Mouse (Mus musculus): ENCODE data around the gene Ero1lb. TPM values are rescaled to one million over a fixed set of nuclear protein-coding genes. Genes with fewer than 3 reads are reported as not detected.

Ero1lb gene
- 14.3 and 14.7 TPM in 2 replicates for polyA plus RNA-seq (2014; fragmentation: Nextera tagmentation; extraction: Ambion mirVana)

- peak; percentile 100 for DNase-seq (ENCODE audit: low spot score, missing footprints)
- Histone ChIP-seq H3K27me3 (ENCODE audit: control insufficient read depth, insufficient read depth, low read length) (peaks cover 6% of the 10 kb centered on the region), H3K4me3 (ENCODE audit: low read depth, low read length) (peak within 1 kb of the TSS; percentile 70), H3K4me1 (ENCODE audit: control insufficient read depth, insufficient read depth, low read length) (peaks cover 8% of the 10 kb centered on the region), H3K36me3 (ENCODE audit: control insufficient read depth, insufficient read depth, low read length) (no peaks in the 10 kb centered on the region), H3K4me2 (peak within 1 kb of the TSS; percentile 90), H3K9ac (ENCODE audit: low read length) (peak within 1 kb of the TSS; percentile 74), H3K9me3 (ENCODE audit: control insufficient read depth, low read length) (no peaks in the 10 kb centered on the region), H3K27ac (ENCODE audit: low read depth, low read length) (no peak within 1 kb of the TSS)
- ATAC-seq (ENCODE audit: low FRiP score), result peak; percentile 99
- under 1% methylated on average over 72 of the region's 73 CpGs for WGBS
Measured at GRCm38 (mm10) chr13:12565621-12566390, at the start of gene Ero1lb. Ero1lb (plus strand) TSS chr13:12565874.

- H3K27ac ChIP-seq (ENCODE audit: low read depth, low read length), result no peak overlapping the region
Measured at GRCm38 (mm10) chr13:12519371-12519770, 46.3 kb upstream of the Ero1lb start.

GRCm38 (mm10) chr13:12519955-12520584 lies 45.6 kb upstream of the Ero1lb start, which contains the start of gene Edaradd:
Edaradd (minus strand) TSS chr13:12520438.
- Histone ChIP-seq H3K36me3 (ENCODE audit: control insufficient read depth, insufficient read depth, low read length) (no peaks in the 10 kb centered on the region), H3K4me1 (ENCODE audit: control insufficient read depth, insufficient read depth, low read length) (peaks cover 2% of the 10 kb centered on the region; the same call in 1 of the 2 replicates), H3K9ac (ENCODE audit: low read length) (peak within 1 kb of the TSS; percentile 62), H3K9me3 (ENCODE audit: control insufficient read depth, low read length) (no peaks in the 10 kb centered on the region), H3K27me3 (ENCODE audit: control insufficient read depth, insufficient read depth, low read length) (peaks cover 8% of the 10 kb centered on the region), H3K4me2 (peak within 1 kb of the TSS; percentile 97), H3K4me3 (ENCODE audit: low read depth, low read length) (peak within 1 kb of the TSS; percentile 45), H3K27ac (ENCODE audit: low read depth, low read length) (peak within 1 kb of the TSS; percentile 25; the same call in 1 of the 2 replicates)
- DNase-seq (ENCODE audit: low spot score, missing footprints) (peak; percentile 97), ATAC-seq (ENCODE audit: low FRiP score) (peak; percentile 87)
- under 1% methylated on average over 35 of the region's 35 CpGs for WGBS

More at GRCm38 (mm10) chr13:12519371-12519770, 46.3 kb upstream of the Ero1lb start:
- Histone ChIP-seq H3K27me3 (ENCODE audit: control insufficient read depth, insufficient read depth, low read length) (peaks cover 8% of the 10 kb centered on the region), H3K9me3 (ENCODE audit: control insufficient read depth, low read length) (no peaks in the 10 kb centered on the region), H3K36me3 (ENCODE audit: control insufficient read depth, insufficient read depth, low read length) (no peaks in the 10 kb centered on the region), H3K4me3 (ENCODE audit: low read depth, low read length) (peak overlapping the region; percentile 45), H3K4me1 (ENCODE audit: control insufficient read depth, insufficient read depth, low read length) (peaks cover 2% of the 10 kb centered on the region; the same call in 1 of the 2 replicates), H3K4me2 (peak overlapping the region; percentile 97), H3K9ac (ENCODE audit: low read length) (peak overlapping the region; percentile 39; the same call in 1 of the 2 replicates)
- 4% methylated on average over 18 of the region's 18 CpGs for WGBS
- DNase-seq (ENCODE audit: low spot score, missing footprints), result peak; percentile 90
- ATAC-seq (ENCODE audit: low FRiP score), result peak; percentile 31; the same call in 1 of the 2 replicates

- Histone ChIP-seq H3K36me3 (ENCODE audit: control insufficient read depth, insufficient read depth, low read length) (no peaks in the 10 kb centered on the region), H3K4me2 (no peak overlapping the region), H3K9ac (ENCODE audit: low read length) (no peak overlapping the region), H3K4me3 (ENCODE audit: low read depth, low read length) (no peak overlapping the region), H3K4me1 (ENCODE audit: control insufficient read depth, insufficient read depth, low read length) (peaks cover 2% of the 10 kb centered on the region; the same call in 1 of the 2 replicates), H3K27me3 (ENCODE audit: control insufficient read depth, insufficient read depth, low read length) (peaks cover 8% of the 10 kb centered on the region), H3K9me3 (ENCODE audit: control insufficient read depth, low read length) (no peaks in the 10 kb centered on the region), H3K27ac (ENCODE audit: low read depth, low read length) (no peak overlapping the region)
- ATAC-seq (ENCODE audit: low FRiP score) (no peak), DNase-seq (ENCODE audit: low spot score, missing footprints) (no peak)
Measured at GRCm38 (mm10) chr13:12522346-12522745, 43.3 kb upstream of the Ero1lb start.

GRCm38 (mm10) chr13:12525678-12526077 lies 40.0 kb upstream of the Ero1lb start:
- H3K36me3 ChIP-seq (ENCODE audit: control insufficient read depth, insufficient read depth, low read length), result no peaks in the 10 kb centered on the region
- no peak overlapping the region for H3K9ac ChIP-seq (ENCODE audit: low read length)
- no peak overlapping the region for H3K4me2 ChIP-seq
- ATAC-seq (ENCODE audit: low FRiP score) (no peak), DNase-seq (ENCODE audit: low spot score, missing footprints) (no peak)
- 91% methylated on average over 4 of the region's 4 CpGs for WGBS
- H3K27ac ChIP-seq (ENCODE audit: low read depth, low read length), result no peak overlapping the region
- no peaks in the 10 kb centered on the region; the same call in 1 of the 2 replicates for H3K27me3 ChIP-seq (ENCODE audit: control insufficient read depth, insufficient read depth, low read length)
- H3K4me1 ChIP-seq (ENCODE audit: control insufficient read depth, insufficient read depth, low read length), result no peaks in the 10 kb centered on the region
- no peak overlapping the region for H3K4me3 ChIP-seq (ENCODE audit: low read depth, low read length)
- H3K9me3 ChIP-seq (ENCODE audit: control insufficient read depth, low read length), result no peaks in the 10 kb centered on the region

GRCm38 (mm10) chr13:12534628-12535027 lies 31.0 kb upstream of the Ero1lb start:
- ATAC-seq (ENCODE audit: low FRiP score) (no peak), DNase-seq (ENCODE audit: low spot score, missing footprints) (no peak)
- no peak overlapping the region for H3K4me2 ChIP-seq
- H3K27ac ChIP-seq (ENCODE audit: low read depth, low read length), result no peak overlapping the region
- H3K4me1 ChIP-seq (ENCODE audit: control insufficient read depth, insufficient read depth, low read length), result peaks cover 3% of the 10 kb centered on the region
- no peak overlapping the region for H3K4me3 ChIP-seq (ENCODE audit: low read depth, low read length)
- no peaks in the 10 kb centered on the region for H3K36me3 ChIP-seq (ENCODE audit: control insufficient read depth, insufficient read depth, low read length)
- H3K9me3 ChIP-seq (ENCODE audit: control insufficient read depth, low read length), result no peaks in the 10 kb centered on the region
- no peak overlapping the region for H3K9ac ChIP-seq (ENCODE audit: low read length)
- no peaks in the 10 kb centered on the region for H3K27me3 ChIP-seq (ENCODE audit: control insufficient read depth, insufficient read depth, low read length)
- 80% methylated on average over 3 of the region's 3 CpGs for WGBS

GRCm38 (mm10) chr13:12537971-12538370 lies 27.7 kb upstream of the Ero1lb start:
- DNase-seq (ENCODE audit: low spot score, missing footprints) (no peak), ATAC-seq (ENCODE audit: low FRiP score) (no peak)
- Histone ChIP-seq H3K36me3 (ENCODE audit: control insufficient read depth, insufficient read depth, low read length) (no peaks in the 10 kb centered on the region), H3K27ac (ENCODE audit: low read depth, low read length) (no peak overlapping the region), H3K4me1 (ENCODE audit: control insufficient read depth, insufficient read depth, low read length) (peaks cover 7% of the 10 kb centered on the region), H3K9me3 (ENCODE audit: control insufficient read depth, low read length) (no peaks in the 10 kb centered on the region), H3K27me3 (ENCODE audit: control insufficient read depth, insufficient read depth, low read length) (no peaks in the 10 kb centered on the region), H3K4me3 (ENCODE audit: low read depth, low read length) (no peak overlapping the region), H3K4me2 (no peak overlapping the region), H3K9ac (ENCODE audit: low read length) (no peak overlapping the region)
- 73% methylated on average over 6 of the region's 6 CpGs for WGBS

GRCm38 (mm10) chr13:12539716-12540115 lies 26.0 kb upstream of the Ero1lb start:
- Histone ChIP-seq H3K36me3 (ENCODE audit: control insufficient read depth, insufficient read depth, low read length) (no peaks in the 10 kb centered on the region), H3K27ac (ENCODE audit: low read depth, low read length) (no peak overlapping the region), H3K9me3 (ENCODE audit: control insufficient read depth, low read length) (no peaks in the 10 kb centered on the region), H3K27me3 (ENCODE audit: control insufficient read depth, insufficient read depth, low read length) (no peaks in the 10 kb centered on the region), H3K9ac (ENCODE audit: low read length) (no peak overlapping the region), H3K4me2 (peak overlapping the region; percentile 11; the same call in 1 of the 2 replicates), H3K4me3 (ENCODE audit: low read depth, low read length) (no peak overlapping the region), H3K4me1 (ENCODE audit: control insufficient read depth, insufficient read depth, low read length) (peaks cover 7% of the 10 kb centered on the region)
- ATAC-seq (ENCODE audit: low FRiP score) (no peak), DNase-seq (ENCODE audit: low spot score, missing footprints) (peak; percentile 84)
- WGBS, result 13% methylated on average over 11 of the region's 11 CpGs

GRCm38 (mm10) chr13:12540119-12540518 lies 25.6 kb upstream of the Ero1lb start:
- Histone ChIP-seq H3K9ac (ENCODE audit: low read length) (no peak overlapping the region), H3K4me3 (ENCODE audit: low read depth, low read length) (no peak overlapping the region), H3K9me3 (ENCODE audit: control insufficient read depth, low read length) (no peaks in the 10 kb centered on the region), H3K4me1 (ENCODE audit: control insufficient read depth, insufficient read depth, low read length) (peaks cover 7% of the 10 kb centered on the region), H3K27ac (ENCODE audit: low read depth, low read length) (no peak overlapping the region), H3K27me3 (ENCODE audit: control insufficient read depth, insufficient read depth, low read length) (no peaks in the 10 kb centered on the region), H3K4me2 (no peak overlapping the region; the same call in 1 of the 2 replicates), H3K36me3 (ENCODE audit: control insufficient read depth, insufficient read depth, low read length) (no peaks in the 10 kb centered on the region)
- ATAC-seq (ENCODE audit: low FRiP score) (no peak), DNase-seq (ENCODE audit: low spot score, missing footprints) (no peak)
- 51% methylated on average over 13 of the region's 13 CpGs for WGBS
